Mouse (Mus musculus): ENCODE measurements around the gene Dennd6b. TPM values are rescaled to one million over a fixed set of nuclear protein-coding genes. Genes with fewer than 3 reads are reported as not detected.

Gene Dennd6b
- polyA plus RNA-seq, 1 experiment = 11.2 TPM

- Histone ChIP-seq H3K36me3 (ENCODE audit: control insufficient read depth, insufficient read depth, low read length) (no peaks in the 10 kb centered on the region), H3K27me3 (replicated peaks; ENCODE audit: control insufficient read depth, insufficient read depth, low read length) (no peaks in the 10 kb centered on the region), H3K4me3 (ENCODE audit: insufficient read depth, low read depth, low read length) (no peak overlapping the region), H3K27ac (ENCODE audit: insufficient read depth, low read depth, low read length) (no peak overlapping the region), H3K4me1 (ENCODE audit: control insufficient read depth, insufficient read depth, low read length) (no peaks in the 10 kb centered on the region; the same call in 1 of the 2 replicates)
- no peak for DNase-seq
- 90% methylated on average over 3 of the region's 3 CpGs for WGBS
- TF ChIP-seq POLR2A (IDR thresholded peaks at IDR 0.05; ENCODE audit: low read depth, low read length) = no peak
- no peak for TF ChIP-seq CTCF (conservative IDR thresholded peaks at IDR 0.05; ENCODE audit: insufficient read depth, insufficient read length, low read depth, low read length)
These were observed 17.2 kb upstream of the Dennd6b start for GRCm38 (mm10) chr15:89213517-89213916.

GRCm38 (mm10) chr15:89212495-89212894 lies 16.2 kb upstream of the Dennd6b start:
- WGBS = 80% methylated on average over 6 of the region's 6 CpGs
- DNase-seq = no peak
- H3K27ac ChIP-seq (ENCODE audit: insufficient read depth, low read depth, low read length) = no peak overlapping the region
- H3K27me3 ChIP-seq (replicated peaks; ENCODE audit: control insufficient read depth, insufficient read depth, low read length) = no peaks in the 10 kb centered on the region
- TF ChIP-seq CTCF (conservative IDR thresholded peaks at IDR 0.05; ENCODE audit: insufficient read depth, insufficient read length, low read depth, low read length) (no peak), POLR2A (IDR thresholded peaks at IDR 0.05; ENCODE audit: low read depth, low read length) (no peak)
- H3K4me1 ChIP-seq (ENCODE audit: control insufficient read depth, insufficient read depth, low read length) = no peaks in the 10 kb centered on the region; the same call in 1 of the 2 replicates
- no peaks in the 10 kb centered on the region for H3K36me3 ChIP-seq (ENCODE audit: control insufficient read depth, insufficient read depth, low read length)
- no peak overlapping the region; the same call in 1 of the 2 replicates for H3K4me3 ChIP-seq (ENCODE audit: insufficient read depth, low read depth, low read length)

- TF ChIP-seq CTCF (conservative IDR thresholded peaks at IDR 0.05; ENCODE audit: insufficient read depth, insufficient read length, low read depth, low read length) (no peak), POLR2A (IDR thresholded peaks at IDR 0.05; ENCODE audit: low read depth, low read length) (no peak)
- WGBS = 7% methylated on average over 35 of the region's 35 CpGs
- DNase-seq = peak; percentile 33
- peak overlapping the region; percentile 81 for H3K27ac ChIP-seq (ENCODE audit: insufficient read depth, low read depth, low read length)
- H3K27me3 ChIP-seq (replicated peaks; ENCODE audit: control insufficient read depth, insufficient read depth, low read length) = no peaks in the 10 kb centered on the region
- H3K4me1 ChIP-seq (ENCODE audit: control insufficient read depth, insufficient read depth, low read length) = no peaks in the 10 kb centered on the region; the same call in 1 of the 2 replicates
- no peaks in the 10 kb centered on the region for H3K36me3 ChIP-seq (ENCODE audit: control insufficient read depth, insufficient read depth, low read length)
- H3K4me3 ChIP-seq (ENCODE audit: insufficient read depth, low read depth, low read length) = peak overlapping the region; percentile 94
These were observed 15.6 kb upstream of the Dennd6b start for GRCm38 (mm10) chr15:89211716-89212461.

GRCm38 (mm10) chr15:89210915-89211715 lies 14.8 kb upstream of the Dennd6b start, which contains the start of gene Ppp6r2:
Gene Ppp6r2, plus strand, starts transcription at chr15:89211553.
- Histone ChIP-seq H3K27ac (ENCODE audit: insufficient read depth, low read depth, low read length) (peak within 1 kb of the TSS; percentile 90), H3K4me1 (ENCODE audit: control insufficient read depth, insufficient read depth, low read length) (no peaks in the 10 kb centered on the region; the same call in 1 of the 2 replicates), H3K36me3 (ENCODE audit: control insufficient read depth, insufficient read depth, low read length) (no peaks in the 10 kb centered on the region), H3K27me3 (replicated peaks; ENCODE audit: control insufficient read depth, insufficient read depth, low read length) (no peaks in the 10 kb centered on the region), H3K4me3 (ENCODE audit: insufficient read depth, low read depth, low read length) (peak within 1 kb of the TSS; percentile 94)
- WGBS = 2% methylated on average over 69 of the region's 73 CpGs
- TF ChIP-seq CTCF (conservative IDR thresholded peaks at IDR 0.05; ENCODE audit: insufficient read depth, insufficient read length, low read depth, low read length) = 0 out of 2 replicates have a peak, but pooled peaks have one; percentile 2
- TF ChIP-seq POLR2A (IDR thresholded peaks at IDR 0.05; ENCODE audit: low read depth, low read length) = no peak
- peak; percentile 87 for DNase-seq

- H3K4me3 ChIP-seq (ENCODE audit: insufficient read depth, low read depth, low read length) = peak overlapping the region; percentile 40
These were observed 13.8 kb upstream of the Dennd6b start for GRCm38 (mm10) chr15:89209886-89210761.

GRCm38 (mm10) chr15:89207457-89207856 lies 11.2 kb upstream of the Dennd6b start:
- H3K27me3 ChIP-seq (replicated peaks; ENCODE audit: control insufficient read depth, insufficient read depth, low read length) = no peaks in the 10 kb centered on the region
- no peak for TF ChIP-seq POLR2A (IDR thresholded peaks at IDR 0.05; ENCODE audit: low read depth, low read length)
- TF ChIP-seq CTCF (conservative IDR thresholded peaks at IDR 0.05; ENCODE audit: insufficient read depth, insufficient read length, low read depth, low read length) = no peak
- no peak overlapping the region for H3K4me3 ChIP-seq (ENCODE audit: insufficient read depth, low read depth, low read length)
- H3K27ac ChIP-seq (ENCODE audit: insufficient read depth, low read depth, low read length) = no peak overlapping the region
- WGBS = 62% methylated on average over 4 of the region's 4 CpGs
- no peak for DNase-seq
- H3K36me3 ChIP-seq (ENCODE audit: control insufficient read depth, insufficient read depth, low read length) = no peaks in the 10 kb centered on the region
- no peaks in the 10 kb centered on the region; the same call in 1 of the 2 replicates for H3K4me1 ChIP-seq (ENCODE audit: control insufficient read depth, insufficient read depth, low read length)

More at GRCm38 (mm10) chr15:89209886-89210761, 13.8 kb upstream of the Dennd6b start:
- 6% methylated on average over 22 of the region's 22 CpGs for WGBS
- no peaks in the 10 kb centered on the region; the same call in 1 of the 2 replicates for H3K4me1 ChIP-seq (ENCODE audit: control insufficient read depth, insufficient read depth, low read length)
- H3K27me3 ChIP-seq (replicated peaks; ENCODE audit: control insufficient read depth, insufficient read depth, low read length) = no peaks in the 10 kb centered on the region
- DNase-seq = peak; percentile 92
- H3K36me3 ChIP-seq (ENCODE audit: control insufficient read depth, insufficient read depth, low read length) = no peaks in the 10 kb centered on the region
- peak overlapping the region; percentile 85 for H3K27ac ChIP-seq (ENCODE audit: insufficient read depth, low read depth, low read length)
- TF ChIP-seq CTCF (conservative IDR thresholded peaks at IDR 0.05; ENCODE audit: insufficient read depth, insufficient read length, low read depth, low read length) (peak; percentile 56), POLR2A (IDR thresholded peaks at IDR 0.05; ENCODE audit: low read depth, low read length) (no peak)

All from kidney, adult 2 months (tissue).